Comparison of ENCODE assay signal across 27 mouse cellular contexts in the genomic region with DNA sequence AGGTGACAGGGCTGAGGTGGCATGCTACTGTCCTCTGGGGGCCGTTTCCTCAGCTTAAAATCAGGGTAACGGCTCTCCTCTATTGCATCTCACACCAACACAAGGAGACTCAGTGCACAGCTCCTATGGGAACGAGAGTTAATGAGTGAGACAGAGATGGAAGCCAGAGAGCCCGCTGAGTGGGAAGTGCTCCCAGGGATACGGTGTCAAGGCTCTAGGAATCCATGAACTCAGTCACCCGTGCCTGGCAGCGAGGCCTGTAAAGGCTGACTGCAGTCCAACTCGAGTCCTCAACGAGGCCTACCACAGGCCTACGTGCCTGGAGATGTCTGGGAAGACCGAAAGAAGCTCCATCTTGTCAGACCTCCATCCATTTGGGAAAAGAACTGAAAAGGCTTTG. TPM values are rescaled to one million over a fixed set of nuclear protein-coding genes. Genes with fewer than 3 reads are reported as not detected.
DNase-seq lines count a peak whose midpoint lies in the region; ATAC-seq and TF ChIP-seq lines count a peak whose summit lies in the region.
"Had no signal": no experiment of that assay in that cellular context is flagged by ENCODE, and none has a peak within 500 bp of the region (broad histone marks: within the 10 kb centered on the region; RNA-seq: fewer than 3 reads in every experiment).

No protein-coding gene starts in this region.

- H3K4me2 ChIP-seq in forebrain, postnatal 0 days (ENCODE audit: low read depth), result no peak overlapping the region
- no peak overlapping the region for H3K4me2 ChIP-seq in forebrain, embryonic 13.5 days
- H3K4me2 ChIP-seq in neural tube, embryonic 15.5 days, result no peak overlapping the region
- H3K4me2 ChIP-seq: embryonic facial prominence, embryonic 13.5 days; forebrain, embryonic 12.5 days; heart, embryonic 15.5 days; hindbrain, embryonic 15.5 days; liver, embryonic 12.5 days had no signal

- no peak overlapping the region for H3K9ac ChIP-seq in forebrain, postnatal 0 days
- no peak overlapping the region for H3K9ac ChIP-seq in forebrain, embryonic 13.5 days
- H3K9ac ChIP-seq in neural tube, embryonic 15.5 days (replicated peaks), result no peak overlapping the region
- H3K9ac ChIP-seq: embryonic facial prominence, embryonic 13.5 days; forebrain, embryonic 12.5 days; heart, embryonic 15.5 days; hindbrain, embryonic 15.5 days; liver, embryonic 12.5 days had no signal

- ATAC-seq in cerebellum, adult (ENCODE audit: insufficient number of reproducible peaks, low FRiP score, low TSS enrichment), result no peak
- peak; percentile 20; the same call in 1 of the 2 replicates for ATAC-seq in forebrain, postnatal 0 days
- ATAC-seq in forebrain, embryonic 13.5 days, result no peak
- no peak for ATAC-seq in neural tube, embryonic 15.5 days (ENCODE audit: low FRiP score)
- ATAC-seq: intestine, embryonic 16.5 days; liver, embryonic 12.5 days had no signal

- no peak overlapping the region for H3K27ac ChIP-seq in forebrain, postnatal 0 days (ENCODE audit: low read depth, low read length)
- H3K27ac ChIP-seq in forebrain, embryonic 13.5 days, result no peak overlapping the region
- peak overlapping the region; percentile 37; the same call in 1 of the 2 replicates for H3K27ac ChIP-seq in neural tube, embryonic 15.5 days (replicated peaks)
- H3K27ac ChIP-seq: embryonic facial prominence, embryonic 13.5 days; forebrain, embryonic 12.5 days; heart, embryonic 15.5 days; hindbrain, embryonic 15.5 days; liver, embryonic 12.5 days; midbrain, embryonic 10.5 days had no signal

- DNase-seq in cerebellum, adult 18-20 months, result peak; percentile 28 to 33
- no peak for DNase-seq in forebrain, postnatal 0 days
- peak; percentile 22 for DNase-seq in layer of hippocampus, adult 9-11 months
- DNase-seq in layer of hippocampus, postnatal 36 days, result no peak
- DNase-seq in neural tube, embryonic 10.5 days (ENCODE audit: extremely low spot score, low spot score), result no peak
- DNase-seq: adrenal gland, postnatal 25 days; embryo, embryonic 11 days; heart, postnatal 36 days; kidney, adult 9 months; kidney, postnatal 14 days; lung, adult 18-20 months; lung, postnatal 10 days; right cerebral cortex, postnatal 14 days had no signal

- no peaks in the 10 kb centered on the region for H3K27me3 ChIP-seq in forebrain, postnatal 0 days (ENCODE audit: insufficient read depth, low read length)
- no peaks in the 10 kb centered on the region for H3K27me3 ChIP-seq in forebrain, embryonic 13.5 days
- no peaks in the 10 kb centered on the region for H3K27me3 ChIP-seq in neural tube, embryonic 15.5 days (replicated peaks)
- H3K27me3 ChIP-seq: embryonic facial prominence, embryonic 13.5 days; forebrain, embryonic 12.5 days; heart, embryonic 15.5 days; hindbrain, embryonic 15.5 days; liver, embryonic 12.5 days had no signal

- H3K36me3 ChIP-seq in forebrain, postnatal 0 days (ENCODE audit: insufficient read depth), result peaks cover 81% of the 10 kb centered on the region
- peaks cover 98% of the 10 kb centered on the region for H3K36me3 ChIP-seq in forebrain, embryonic 13.5 days (ENCODE audit: poor library complexity, severe bottlenecking)
- peaks cover 90% of the 10 kb centered on the region for H3K36me3 ChIP-seq in neural tube, embryonic 15.5 days

- H3K9me3 ChIP-seq in forebrain, postnatal 0 days (ENCODE audit: low read length), result no peaks in the 10 kb centered on the region
- H3K9me3 ChIP-seq in forebrain, embryonic 13.5 days (replicated peaks), result no peaks in the 10 kb centered on the region
- H3K9me3 ChIP-seq in neural tube, embryonic 15.5 days (replicated peaks), result no peaks in the 10 kb centered on the region
- H3K9me3 ChIP-seq: forebrain, embryonic 12.5 days; heart, embryonic 15.5 days; hindbrain, embryonic 15.5 days; liver, embryonic 12.5 days; midbrain, embryonic 10.5 days had no signal

- no peak for TF ChIP-seq CTCF in forebrain, postnatal 0 days (IDR thresholded peaks at IDR 0.05; ENCODE audit: low read depth)

- WGBS in forebrain, postnatal 0 days, result 80% methylated on average over 11 of the region's 11 CpGs
- 90% methylated on average over 11 of the region's 11 CpGs for WGBS in forebrain, embryonic 13.5 days
- WGBS in neural tube, embryonic 15.5 days, result 71% methylated on average over 11 of the region's 11 CpGs

- no peaks in the 10 kb centered on the region for H3K4me1 ChIP-seq in forebrain, postnatal 0 days (ENCODE audit: insufficient read depth)
- no peaks in the 10 kb centered on the region for H3K4me1 ChIP-seq in forebrain, embryonic 13.5 days
- H3K4me1 ChIP-seq in neural tube, embryonic 15.5 days, result no peaks in the 10 kb centered on the region
- H3K4me1 ChIP-seq: forebrain, embryonic 12.5 days; heart, embryonic 15.5 days; hindbrain, embryonic 15.5 days; liver, embryonic 12.5 days; midbrain, embryonic 10.5 days had no signal

- H3K4me3 ChIP-seq in forebrain, postnatal 0 days (ENCODE audit: low read depth, low read length), result no peak overlapping the region
- H3K4me3 ChIP-seq in forebrain, embryonic 13.5 days, result no peak overlapping the region
- no peak overlapping the region for H3K4me3 ChIP-seq in neural tube, embryonic 15.5 days (replicated peaks)
- H3K4me3 ChIP-seq: embryonic facial prominence, embryonic 13.5 days; erythroblast, embryonic 14.5 days; forebrain, embryonic 12.5 days; heart, embryonic 15.5 days; hindbrain, embryonic 15.5 days; liver, embryonic 12.5 days; midbrain, embryonic 10.5 days had no signal

RNA-seq across cellular contexts. Expression of a gene that starts 21.8 kb away (rescaled TPM):
- 63.2 and 71.7 TPM in 2 replicates for total RNA-seq in forebrain, postnatal 0 days (2014; rRNA removed)
- 111 and 118 TPM in 2 replicates for polyA plus RNA-seq in forebrain, postnatal 0 days (2015; fragmentation: Nextera tagmentation; extraction: Ambion mirVana)
- polyA plus RNA-seq in forebrain, embryonic 13.5 days (2015; fragmentation: Nextera tagmentation; extraction: Ambion mirVana), result 199 and 235 TPM in 2 replicates
- total RNA-seq in layer of hippocampus, postnatal 36 days (2021), result 100 to 1,000 TPM; 129 to 131 TPM
- 121 and 147 TPM in 2 replicates for polyA plus RNA-seq in neural tube, embryonic 15.5 days (2015; fragmentation: Nextera tagmentation; extraction: Ambion mirVana)

RNA-seq across cellular contexts. Expression of a gene that starts 22.1 kb away (rescaled TPM):
- total RNA-seq in forebrain, postnatal 0 days (2014; rRNA removed), result 3.1 and 4.4 TPM in 2 replicates
- 2.7 and 2.9 TPM in 2 replicates for polyA plus RNA-seq in forebrain, postnatal 0 days (2015; fragmentation: Nextera tagmentation; extraction: Ambion mirVana)
- 1.8 and 2.8 TPM in 2 replicates for polyA plus RNA-seq in forebrain, embryonic 13.5 days (2015; fragmentation: Nextera tagmentation; extraction: Ambion mirVana)
- total RNA-seq in layer of hippocampus, postnatal 36 days (2021), result 1 to 10 TPM; 1.6 to 2.4 TPM
- 1.5 and 1.7 TPM in 2 replicates for polyA plus RNA-seq in neural tube, embryonic 15.5 days (2015; fragmentation: Nextera tagmentation; extraction: Ambion mirVana)
- total RNA-seq: heart, postnatal 36 days had no signal
- polyA plus RNA-seq: spleen, adult 2 months had no signal

RNA-seq across cellular contexts. Expression of a gene that starts 23.3 kb away (rescaled TPM):
- total RNA-seq in forebrain, postnatal 0 days (2014; rRNA removed), result 5.3 and 10.3 TPM in 2 replicates
- polyA plus RNA-seq in forebrain, postnatal 0 days (2015; fragmentation: Nextera tagmentation; extraction: Ambion mirVana), result 13.8 and 18.1 TPM in 2 replicates
- 1.2 and 2.0 TPM in 2 replicates for polyA plus RNA-seq in forebrain, embryonic 13.5 days (2015; fragmentation: Nextera tagmentation; extraction: Ambion mirVana)
- total RNA-seq in layer of hippocampus, postnatal 36 days (2021), result 1 to 10 TPM; 2.0 to 4.6 TPM
- 10.5 and 11.8 TPM in 2 replicates for polyA plus RNA-seq in neural tube, embryonic 15.5 days (2015; fragmentation: Nextera tagmentation; extraction: Ambion mirVana)
- polyA plus RNA-seq: embryonic facial prominence, embryonic 13.5 days; erythroblast, embryonic 14.5 days; forebrain, embryonic 12.5 days; liver, embryonic 12.5 days; midbrain, embryonic 10.5 days had no signal

RNA-seq across cellular contexts. Expression of a gene that starts 26.0 kb away (rescaled TPM):
- total RNA-seq in forebrain, postnatal 0 days (2014; rRNA removed), result 0.38 TPM in 1 of 2 replicates, not detected in the other
- polyA plus RNA-seq in forebrain, postnatal 0 days (2015; fragmentation: Nextera tagmentation; extraction: Ambion mirVana), result not detected in 2 replicates
- polyA plus RNA-seq in forebrain, embryonic 13.5 days (2015; fragmentation: Nextera tagmentation; extraction: Ambion mirVana), result not detected in 2 replicates
- total RNA-seq in layer of hippocampus, postnatal 36 days (2021), result not detected
- not detected in 2 replicates for polyA plus RNA-seq in neural tube, embryonic 15.5 days (2015; fragmentation: Nextera tagmentation; extraction: Ambion mirVana)
- total RNA-seq: adrenal gland, postnatal 25 days; heart, postnatal 36 days had no signal
- polyA plus RNA-seq: embryonic facial prominence, embryonic 13.5 days; erythroblast, embryonic 14.5 days; forebrain, embryonic 12.5 days; heart, embryonic 15.5 days; hindbrain, embryonic 15.5 days; intestine, embryonic 16.5 days; limb, embryonic 11.5 days; liver, embryonic 12.5 days; midbrain, embryonic 10.5 days; spleen, adult 2 months; urinary bladder, adult 2 months had no signal

RNA-seq across cellular contexts. Expression of a gene that starts 39.5 kb away (rescaled TPM):
- total RNA-seq in forebrain, postnatal 0 days (2014; rRNA removed), result 25.3 and 26.5 TPM in 2 replicates
- 22.6 and 24.1 TPM in 2 replicates for polyA plus RNA-seq in forebrain, postnatal 0 days (2015; fragmentation: Nextera tagmentation; extraction: Ambion mirVana)
- polyA plus RNA-seq in forebrain, embryonic 13.5 days (2015; fragmentation: Nextera tagmentation; extraction: Ambion mirVana), result 68.3 and 69.2 TPM in 2 replicates
- total RNA-seq in layer of hippocampus, postnatal 36 days (2021), result 1 to 10 TPM; 5.1 TPM
- polyA plus RNA-seq in neural tube, embryonic 15.5 days (2015; fragmentation: Nextera tagmentation; extraction: Ambion mirVana), result 31.9 and 32.8 TPM in 2 replicates
- polyA plus RNA-seq: erythroblast, embryonic 14.5 days had no signal

Comparison
In these comparisons a context has a peak if more than half of its experiments do, and no peak if none do; other contexts are left out.
1. DNase-seq: peak in cerebellum, adult 18-20 months (2 of 2) and layer of hippocampus, adult 9-11 months (single experiment); none in forebrain, postnatal 0 days (single experiment), layer of hippocampus, postnatal 36 days (0 of 2) and neural tube, embryonic 10.5 days (single experiment).